Mouse (Mus musculus): ENCODE measurements around the gene Dph1.

DNA sequence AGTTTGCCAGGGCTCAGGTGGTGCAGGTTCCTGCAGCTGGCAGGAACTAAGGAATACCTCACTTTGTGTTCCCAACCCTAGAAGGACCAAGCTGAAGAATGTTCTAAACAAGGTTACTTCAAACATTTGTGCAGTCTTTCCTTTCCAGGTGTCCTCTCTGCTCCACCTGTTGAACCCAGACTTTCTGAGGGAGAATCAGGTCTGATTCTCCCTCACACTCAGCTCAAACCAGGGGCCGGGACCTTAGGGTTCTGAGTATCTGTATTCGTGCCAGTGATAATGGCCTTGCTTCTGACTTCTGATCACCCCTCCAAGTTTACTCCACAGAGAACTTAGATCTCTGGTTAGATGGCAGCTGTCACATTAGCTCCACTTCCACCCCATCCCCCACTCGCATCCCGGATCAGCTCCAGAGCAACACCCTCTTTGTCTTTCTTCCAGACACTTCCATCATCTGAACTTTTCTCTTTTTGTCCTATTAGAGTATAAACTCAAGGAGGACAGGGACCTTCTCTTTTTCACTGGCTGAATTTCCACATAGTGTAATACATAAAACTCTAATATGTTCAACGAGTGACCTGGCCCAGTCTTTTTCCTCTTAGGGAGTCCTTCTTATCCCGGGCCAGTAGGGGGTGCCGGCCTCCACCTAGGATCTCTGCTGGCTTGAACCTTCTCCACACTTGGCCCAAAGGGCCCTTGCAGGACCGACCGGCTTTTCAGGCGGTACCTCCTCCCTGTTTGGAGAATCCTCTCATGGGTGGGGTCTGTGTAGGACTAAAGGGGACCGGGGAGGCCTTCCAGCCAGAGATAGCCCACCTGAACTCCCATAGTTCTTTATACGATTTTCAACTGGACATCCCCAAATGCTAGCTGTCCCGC is 1.5 kb upstream of the Dph1 start:
- TF ChIP-seq CTCF (IDR thresholded peaks at IDR 0.05; ENCODE audit: low read depth) (peak; percentile 87), EP300 (IDR thresholded peaks at IDR 0.05; ENCODE audit: low read depth) (no peak)
